ENCODE assay signal across 8 mouse cellular contexts in genomic region chrX:75514179-75514972, GRCm38 (mm10). TPM values are rescaled to one million over a fixed set of nuclear protein-coding genes. Genes with fewer than 3 reads are reported as not detected.
DNase-seq lines count a peak whose midpoint lies in the region; ATAC-seq and TF ChIP-seq lines count a peak whose summit lies in the region.

Vbp1 (plus strand) TSS chrX:75514299.

- no peak for TF ChIP-seq EP300 in heart, postnatal 0 days (IDR thresholded peaks at IDR 0.05; ENCODE audit: low read depth)

- WGBS in forebrain, embryonic 12.5 days, result 10% methylated on average over 37 of the region's 37 CpGs
- WGBS in heart, postnatal 0 days, result 11% methylated on average over 37 of the region's 37 CpGs
- 15% methylated on average over 37 of the region's 37 CpGs for WGBS in liver, embryonic 16.5 days (ENCODE audit: insufficient replicate concordance)
- 16% methylated on average over 37 of the region's 37 CpGs for WGBS in neural tube, embryonic 13.5 days

- peak; percentile 83 for DNase-seq in c-Kit-positive CD71-positive TER-119-positive erythroid progenitor cells, embryonic 14.5 days (ENCODE audit: low spot score)
- peak; percentile 89 for DNase-seq in heart, postnatal 0 days (ENCODE audit: low spot score)
- DNase-seq in kidney, postnatal 4 days, result peak; percentile 83 to 91

- H3K9me3 ChIP-seq in E14TG2a.4 (ENCODE audit: low read length), result no peaks in the 10 kb centered on the region
- H3K9me3 ChIP-seq in forebrain, embryonic 12.5 days, result no peaks in the 10 kb centered on the region
- H3K9me3 ChIP-seq in heart, postnatal 0 days (replicated peaks; ENCODE audit: control insufficient read depth, low read length), result no peaks in the 10 kb centered on the region
- H3K9me3 ChIP-seq in liver, embryonic 16.5 days (replicated peaks; ENCODE audit: control insufficient read depth, low read length), result no peaks in the 10 kb centered on the region
- H3K9me3 ChIP-seq in neural tube, embryonic 13.5 days, result no peaks in the 10 kb centered on the region

- TF ChIP-seq POLR2A in testis, adult 2 months (IDR thresholded peaks at IDR 0.05; ENCODE audit: control insufficient read depth, low read depth, low read length), result peak; percentile 86

- ATAC-seq in forebrain, embryonic 12.5 days (ENCODE audit: low FRiP score), result peak; percentile 99
- peak; percentile 99 for ATAC-seq in heart, postnatal 0 days (ENCODE audit: insufficient read depth, low read depth)
- ATAC-seq in liver, embryonic 16.5 days (ENCODE audit: low read depth), result peak; percentile 99
- ATAC-seq in neural tube, embryonic 13.5 days (ENCODE audit: low read depth), result peak; percentile 100

- peak within 1 kb of the TSS; percentile 41 for H3K4me2 ChIP-seq in forebrain, embryonic 12.5 days
- H3K4me2 ChIP-seq in heart, postnatal 0 days (ENCODE audit: low read depth, low read length), result peak within 1 kb of the TSS; percentile 61
- H3K4me2 ChIP-seq in liver, embryonic 16.5 days (ENCODE audit: low read depth, low read length), result peak within 1 kb of the TSS; percentile 27
- H3K4me2 ChIP-seq in neural tube, embryonic 13.5 days, result peak within 1 kb of the TSS; percentile 48

- peak within 1 kb of the TSS; percentile 85 for H3K4me3 ChIP-seq in E14TG2a.4 (replicated peaks; ENCODE audit: low read length)
- H3K4me3 ChIP-seq in forebrain, embryonic 12.5 days (replicated peaks), result peak within 1 kb of the TSS; percentile 56
- peak within 1 kb of the TSS; percentile 68 for H3K4me3 ChIP-seq in heart, postnatal 0 days (ENCODE audit: low read depth, low read length)
- H3K4me3 ChIP-seq in liver, embryonic 16.5 days (ENCODE audit: low read depth, low read length), result peak within 1 kb of the TSS; percentile 74
- H3K4me3 ChIP-seq in neural tube, embryonic 13.5 days, result peak within 1 kb of the TSS; percentile 57
- H3K4me3 ChIP-seq in testis, adult 2 months (ENCODE audit: control insufficient read depth, low read depth, low read length), result peak within 1 kb of the TSS; percentile 93

- peak within 1 kb of the TSS; percentile 65 for H3K9ac ChIP-seq in forebrain, embryonic 12.5 days
- H3K9ac ChIP-seq in heart, postnatal 0 days (replicated peaks; ENCODE audit: low read depth, low read length), result peak within 1 kb of the TSS; percentile 66
- H3K9ac ChIP-seq in liver, embryonic 16.5 days (ENCODE audit: low read depth, low read length), result peak within 1 kb of the TSS; percentile 77
- H3K9ac ChIP-seq in neural tube, embryonic 13.5 days, result peak within 1 kb of the TSS; percentile 79

- TF ChIP-seq CTCF in E14TG2a.4 (conservative IDR thresholded peaks at IDR 0.05; ENCODE audit: low read length), result no peak
- TF ChIP-seq CTCF in heart, postnatal 0 days (IDR thresholded peaks at IDR 0.05; ENCODE audit: low read depth), result no peak
- TF ChIP-seq CTCF in testis, adult 2 months (IDR thresholded peaks at IDR 0.05; ENCODE audit: control insufficient read depth, insufficient read depth, insufficient replicate concordance, low read depth, low read length), result no peak

- peaks cover 4% of the 10 kb centered on the region for H3K36me3 ChIP-seq in E14TG2a.4 (ENCODE audit: insufficient read depth, low read length)
- H3K36me3 ChIP-seq in forebrain, embryonic 12.5 days (replicated peaks), result no peaks in the 10 kb centered on the region
- no peaks in the 10 kb centered on the region for H3K36me3 ChIP-seq in heart, postnatal 0 days (replicated peaks; ENCODE audit: control insufficient read depth, insufficient read depth, low read length)
- no peaks in the 10 kb centered on the region for H3K36me3 ChIP-seq in liver, embryonic 16.5 days (ENCODE audit: control insufficient read depth, insufficient read depth)
- no peaks in the 10 kb centered on the region for H3K36me3 ChIP-seq in neural tube, embryonic 13.5 days
- no peaks in the 10 kb centered on the region for H3K36me3 ChIP-seq in testis, adult 2 months (ENCODE audit: control insufficient read depth, insufficient read depth, low read length)

- H3K4me1 ChIP-seq in E14TG2a.4 (replicated peaks; ENCODE audit: low read depth, low read length), result peaks cover 5% of the 10 kb centered on the region
- no peaks in the 10 kb centered on the region for H3K4me1 ChIP-seq in forebrain, embryonic 12.5 days
- H3K4me1 ChIP-seq in heart, postnatal 0 days (ENCODE audit: control insufficient read depth, insufficient read depth), result no peaks in the 10 kb centered on the region
- no peaks in the 10 kb centered on the region for H3K4me1 ChIP-seq in liver, embryonic 16.5 days (ENCODE audit: control insufficient read depth, low read depth, low read length)
- H3K4me1 ChIP-seq in neural tube, embryonic 13.5 days (replicated peaks), result peaks cover 9% of the 10 kb centered on the region
- no peaks in the 10 kb centered on the region for H3K4me1 ChIP-seq in testis, adult 2 months (ENCODE audit: control insufficient read depth, insufficient read depth, low read length)

- H3K27ac ChIP-seq in forebrain, embryonic 12.5 days, result peak within 1 kb of the TSS; percentile 92
- peak within 1 kb of the TSS; percentile 92 for H3K27ac ChIP-seq in heart, postnatal 0 days (ENCODE audit: low read depth)
- H3K27ac ChIP-seq in liver, embryonic 16.5 days (ENCODE audit: low read length), result peak within 1 kb of the TSS; percentile 97
- H3K27ac ChIP-seq in neural tube, embryonic 13.5 days (replicated peaks), result peak within 1 kb of the TSS; percentile 92
- H3K27ac ChIP-seq in testis, adult 2 months (ENCODE audit: control insufficient read depth, insufficient read depth, low read depth, low read length), result peak within 1 kb of the TSS; percentile 96

- no peaks in the 10 kb centered on the region for H3K27me3 ChIP-seq in E14TG2a.4 (ENCODE audit: insufficient read depth, low read length)
- no peaks in the 10 kb centered on the region for H3K27me3 ChIP-seq in forebrain, embryonic 12.5 days
- no peaks in the 10 kb centered on the region for H3K27me3 ChIP-seq in heart, postnatal 0 days (ENCODE audit: control insufficient read depth, insufficient read depth, low read length)
- H3K27me3 ChIP-seq in liver, embryonic 16.5 days (ENCODE audit: control insufficient read depth, insufficient read depth, low read depth, low read length), result no peaks in the 10 kb centered on the region
- H3K27me3 ChIP-seq in neural tube, embryonic 13.5 days, result no peaks in the 10 kb centered on the region
- H3K27me3 ChIP-seq in testis, adult 2 months (ENCODE audit: control insufficient read depth, insufficient read depth, low read length), result no peaks in the 10 kb centered on the region

RNA-seq across cellular contexts. Expression of gene Vbp1, which starts in this region (rescaled TPM):
- polyA plus RNA-seq in forebrain, embryonic 12.5 days (2016; fragmentation: Nextera tagmentation; extraction: Ambion mirVana), result 252 and 259 TPM in 2 replicates
- total RNA-seq in heart, postnatal 0 days (2014; rRNA removed; ENCODE audit: low replicate concordance), result 65.4 and 70.6 TPM in 2 replicates
- polyA plus RNA-seq in heart, postnatal 0 days (2015; fragmentation: Nextera tagmentation; extraction: Ambion mirVana), result 146 and 148 TPM in 2 replicates
- polyA plus RNA-seq in liver, embryonic 16.5 days (2015; fragmentation: Nextera tagmentation; extraction: Ambion mirVana), result 85.5 and 114 TPM in 2 replicates
- 361 and 368 TPM in 2 replicates for polyA plus RNA-seq in neural tube, embryonic 13.5 days (2015; fragmentation: Nextera tagmentation; extraction: Ambion mirVana)
- 0.99 and 2.0 TPM in 2 replicates for polyA plus RNA-seq in testis, adult 2 months (2012; rRNA removed)

Comparison
In these comparisons a context has a peak if more than half of its experiments do, and no peak if none do; other contexts are left out.
1. Peak in every context shown above with its lines: DNase-seq, ATAC-seq, H3K4me3 ChIP-seq and H3K27ac ChIP-seq.
2. RNA of gene Vbp1 (polyA plus RNA-seq): 361 to 368 TPM in neural tube, embryonic 13.5 days, 252 to 259 TPM in forebrain, embryonic 12.5 days, 146 to 148 TPM in heart, postnatal 0 days and 85.5 to 114 TPM in liver, embryonic 16.5 days; 0.99 to 2.0 TPM in testis, adult 2 months; every median in the first group is over 10 times any median in the second.